Comparison of ENCODE assay signal across 8 mouse cellular contexts in genomic region chr15:12203512-12204318, GRCm38 (mm10). TPM values are rescaled to one million over a fixed set of nuclear protein-coding genes. Genes with fewer than 3 reads are reported as not detected.
DNase-seq lines count a peak whose midpoint lies in the region; ATAC-seq and TF ChIP-seq lines count a peak whose summit lies in the region.

No protein-coding gene starts in this region.

- no peaks in the 10 kb centered on the region for H3K36me3 ChIP-seq in testis, adult 2 months (ENCODE audit: control insufficient read depth, insufficient read depth, low read length)
- no peaks in the 10 kb centered on the region for H3K36me3 ChIP-seq in embryonic facial prominence, embryonic 15.5 days
- no peaks in the 10 kb centered on the region for H3K36me3 ChIP-seq in kidney, embryonic 16.5 days (ENCODE audit: insufficient read depth, low read length)
- no peaks in the 10 kb centered on the region for H3K36me3 ChIP-seq in midbrain, postnatal 0 days (ENCODE audit: insufficient read depth, low read length)

- no peak for ATAC-seq in embryonic facial prominence, embryonic 15.5 days (ENCODE audit: insufficient number of reproducible peaks, low FRiP score, low TSS enrichment, low read depth)
- no peak for ATAC-seq in kidney, embryonic 16.5 days (ENCODE audit: low FRiP score, low TSS enrichment)
- no peak for ATAC-seq in midbrain, postnatal 0 days (ENCODE audit: low FRiP score)

- H3K9ac ChIP-seq in embryonic facial prominence, embryonic 15.5 days, result no peak overlapping the region
- peak overlapping the region; percentile 67 for H3K9ac ChIP-seq in kidney, embryonic 16.5 days (replicated peaks; ENCODE audit: low read length)
- H3K9ac ChIP-seq in midbrain, postnatal 0 days (replicated peaks; ENCODE audit: low read length, poor library complexity, severe bottlenecking), result no peak overlapping the region

- 20% methylated on average over 10 of the region's 10 CpGs for WGBS in embryonic facial prominence, embryonic 15.5 days
- 6% methylated on average over 10 of the region's 10 CpGs for WGBS in kidney, embryonic 16.5 days
- WGBS in midbrain, postnatal 0 days, result 45% methylated on average over 10 of the region's 10 CpGs

- no peaks in the 10 kb centered on the region for H3K9me3 ChIP-seq in embryonic facial prominence, embryonic 15.5 days (replicated peaks)
- H3K9me3 ChIP-seq in kidney, embryonic 16.5 days (ENCODE audit: low read length), result no peaks in the 10 kb centered on the region
- H3K9me3 ChIP-seq in midbrain, postnatal 0 days (ENCODE audit: low read length), result no peaks in the 10 kb centered on the region

- peaks cover 5% of the 10 kb centered on the region for H3K4me1 ChIP-seq in testis, adult 2 months (ENCODE audit: control insufficient read depth, insufficient read depth, low read length)
- peaks cover 28% of the 10 kb centered on the region for H3K4me1 ChIP-seq in embryonic facial prominence, embryonic 15.5 days
- peaks cover 40% of the 10 kb centered on the region for H3K4me1 ChIP-seq in kidney, embryonic 16.5 days (ENCODE audit: insufficient read depth, low read length)
- H3K4me1 ChIP-seq in midbrain, postnatal 0 days (ENCODE audit: insufficient read depth, low read length), result peaks cover 9% of the 10 kb centered on the region

- TF ChIP-seq CTCF in testis, adult 2 months (IDR thresholded peaks at IDR 0.05; ENCODE audit: control insufficient read depth, insufficient read depth, insufficient replicate concordance, low read depth, low read length), result no peak
- no peak for TF ChIP-seq CTCF in midbrain, postnatal 0 days (IDR thresholded peaks at IDR 0.05)

- peak overlapping the region; percentile 52 for H3K4me2 ChIP-seq in embryonic facial prominence, embryonic 15.5 days (replicated peaks)
- H3K4me2 ChIP-seq in kidney, embryonic 16.5 days (replicated peaks; ENCODE audit: low read depth, low read length), result peak overlapping the region; percentile 66
- H3K4me2 ChIP-seq in midbrain, postnatal 0 days (ENCODE audit: low read depth, low read length, poor library complexity, severe bottlenecking), result peak overlapping the region; percentile 63

- H3K27me3 ChIP-seq in testis, adult 2 months (ENCODE audit: control insufficient read depth, insufficient read depth, low read length), result no peaks in the 10 kb centered on the region
- H3K27me3 ChIP-seq in embryonic facial prominence, embryonic 15.5 days, result no peaks in the 10 kb centered on the region
- H3K27me3 ChIP-seq in kidney, embryonic 16.5 days (ENCODE audit: insufficient read depth, low read length), result no peaks in the 10 kb centered on the region
- no peaks in the 10 kb centered on the region for H3K27me3 ChIP-seq in midbrain, postnatal 0 days (ENCODE audit: insufficient read depth, low read length)

- peak overlapping the region; percentile 90 for H3K27ac ChIP-seq in testis, adult 2 months (ENCODE audit: control insufficient read depth, insufficient read depth, low read depth, low read length)
- peak overlapping the region; percentile 91 for H3K27ac ChIP-seq in embryonic facial prominence, embryonic 15.5 days (replicated peaks)
- H3K27ac ChIP-seq in kidney, embryonic 16.5 days (ENCODE audit: low read length), result peak overlapping the region; percentile 97
- H3K27ac ChIP-seq in midbrain, postnatal 0 days (ENCODE audit: low read depth, low read length), result no peak overlapping the region

- no peak for TF ChIP-seq POLR2A in testis, adult 2 months (IDR thresholded peaks at IDR 0.05; ENCODE audit: control insufficient read depth, low read depth, low read length)

- DNase-seq in testis, postnatal 10 days (ENCODE audit: low spot score), result no peak
- no peak for DNase-seq in midbrain, postnatal 0 days (ENCODE audit: low spot score)
- DNase-seq in gastrocnemius, adult 18-20 months (ENCODE audit: low spot score), result no peak
- no peak for DNase-seq in cerebellum, adult 9-11 months
- DNase-seq in T-cell, adult 2 months (ENCODE audit: low spot score), result no peak

- H3K4me3 ChIP-seq in testis, adult 2 months (ENCODE audit: control insufficient read depth, low read depth, low read length), result peak overlapping the region; percentile 91
- H3K4me3 ChIP-seq in embryonic facial prominence, embryonic 15.5 days (replicated peaks), result peak overlapping the region; percentile 92
- peak overlapping the region; percentile 90 for H3K4me3 ChIP-seq in kidney, embryonic 16.5 days (ENCODE audit: low read length)
- peak overlapping the region; percentile 94 for H3K4me3 ChIP-seq in midbrain, postnatal 0 days (ENCODE audit: low read depth, low read length)

RNA-seq across cellular contexts. Expression of gene Mtmr12, which starts 1.1 kb away (rescaled TPM):
- 26.2 and 27.0 TPM in 2 replicates for polyA plus RNA-seq in testis, adult 2 months (2012; rRNA removed)
- polyA plus RNA-seq in embryonic facial prominence, embryonic 15.5 days (2015; fragmentation: Nextera tagmentation; extraction: Ambion mirVana), result 14.6 and 16.2 TPM in 2 replicates
- polyA plus RNA-seq in kidney, embryonic 16.5 days (2015; fragmentation: Nextera tagmentation; extraction: Ambion mirVana), result 22.5 and 25.0 TPM in 2 replicates
- 10.4 and 12.6 TPM in 2 replicates for total RNA-seq in midbrain, postnatal 0 days (2014; rRNA removed)
- polyA plus RNA-seq in midbrain, postnatal 0 days (2015; fragmentation: Nextera tagmentation; extraction: Ambion mirVana), result 4.5 and 4.8 TPM in 2 replicates
- 1 to 10 TPM; 2.2 to 4.0 TPM for total RNA-seq in gastrocnemius, adult 18-20 months (2021)
